Mouse (Mus musculus) thymus, postnatal 14 days (tissue): ENCODE measurements at regions not wholly inside any gene's neighbourhood (a gene's known extent, or its start where the extent isn't known, plus 50 kb on each side); places are given as distances from the start of the nearest gene placed in this dataset.
A peak's percentile ranks its signal among the peaks of the same experiment; 100 is the strongest.

Source experiments
- DNase-seq: peaks from one replicate; pipeline ENCODE4 v3.0.0; 2021

DNA sequence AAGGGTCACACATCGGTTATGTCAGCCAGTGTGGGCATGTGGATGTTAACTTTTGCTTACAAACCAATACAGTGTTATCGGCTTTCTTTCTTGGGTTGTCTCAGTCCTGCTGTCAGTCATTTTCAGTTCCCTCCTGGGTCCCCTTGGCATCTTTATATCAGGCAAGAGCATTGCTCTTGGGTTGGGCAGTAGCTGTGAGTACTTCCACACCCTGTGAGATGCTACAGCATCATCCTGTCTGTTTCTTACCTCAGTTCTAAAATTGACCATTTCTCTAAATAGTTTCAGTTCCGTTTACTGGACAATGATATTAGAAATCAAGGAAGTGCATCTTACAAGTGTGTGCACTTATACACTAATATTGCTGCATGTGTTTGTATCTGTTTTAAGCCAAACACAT is 104.9 kb upstream of the Sgk1 start:
- no peak for DNase-seq

DNA sequence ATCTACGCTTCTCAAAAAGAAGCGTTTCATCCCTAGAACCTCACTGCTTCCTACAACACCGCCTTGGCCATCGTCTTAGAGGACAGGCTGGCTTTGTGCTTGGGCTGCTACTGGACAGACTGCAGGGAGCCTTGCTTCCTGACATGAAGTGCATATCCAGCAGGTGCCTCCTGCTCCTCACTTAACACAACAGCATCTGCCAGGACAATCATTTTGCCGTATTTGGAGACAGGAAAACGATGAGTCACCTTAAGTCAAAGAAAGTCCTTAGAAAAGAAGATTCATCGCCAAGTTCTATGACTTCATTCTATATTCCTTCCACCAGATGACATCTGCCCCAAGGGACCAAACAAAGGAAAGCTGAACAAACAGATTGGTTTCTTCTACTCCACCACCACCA is 98.5 kb upstream of the Sgk1 start:
- DNase-seq: no peak

DNA sequence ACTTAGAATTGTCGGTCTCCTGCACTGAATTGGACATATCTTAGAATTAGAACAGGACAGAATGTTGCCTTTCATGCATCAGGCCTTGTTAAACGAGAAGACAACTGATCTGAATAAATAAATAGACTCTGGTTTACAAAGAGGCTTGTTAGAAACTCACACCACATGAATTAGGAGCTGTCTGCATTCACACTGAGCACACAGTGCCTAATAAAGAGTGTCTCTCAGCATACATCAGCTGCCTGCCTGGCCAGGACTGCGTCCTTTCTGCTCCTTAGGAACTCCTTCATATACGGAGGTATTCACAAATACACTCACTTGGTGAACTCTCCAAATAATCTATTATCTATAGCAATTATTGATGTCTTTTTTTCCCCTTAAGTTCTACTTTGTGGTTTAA is 96.9 kb upstream of the Sgk1 start:
- no peak for DNase-seq

DNA sequence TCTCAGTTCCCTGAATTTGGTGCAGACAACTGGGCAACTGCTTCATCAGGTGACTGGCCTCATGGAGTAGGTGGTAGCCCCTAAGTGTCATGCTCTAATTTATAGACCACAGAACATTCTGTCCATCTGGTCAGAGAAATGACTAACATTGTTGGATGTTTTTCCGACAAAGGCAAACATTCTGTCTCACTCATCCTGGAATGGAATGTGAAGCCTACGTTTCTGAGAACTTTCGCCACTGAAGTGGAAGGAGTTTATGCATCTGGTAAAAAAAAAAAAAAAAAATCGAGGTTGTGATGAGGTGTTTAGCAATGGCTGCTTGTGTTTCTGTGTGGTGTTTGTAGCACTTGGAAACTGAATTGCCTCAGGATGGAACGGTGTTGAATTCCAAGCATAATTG is 96.2 kb upstream of the Sgk1 start:
- DNase-seq: no peak

DNA sequence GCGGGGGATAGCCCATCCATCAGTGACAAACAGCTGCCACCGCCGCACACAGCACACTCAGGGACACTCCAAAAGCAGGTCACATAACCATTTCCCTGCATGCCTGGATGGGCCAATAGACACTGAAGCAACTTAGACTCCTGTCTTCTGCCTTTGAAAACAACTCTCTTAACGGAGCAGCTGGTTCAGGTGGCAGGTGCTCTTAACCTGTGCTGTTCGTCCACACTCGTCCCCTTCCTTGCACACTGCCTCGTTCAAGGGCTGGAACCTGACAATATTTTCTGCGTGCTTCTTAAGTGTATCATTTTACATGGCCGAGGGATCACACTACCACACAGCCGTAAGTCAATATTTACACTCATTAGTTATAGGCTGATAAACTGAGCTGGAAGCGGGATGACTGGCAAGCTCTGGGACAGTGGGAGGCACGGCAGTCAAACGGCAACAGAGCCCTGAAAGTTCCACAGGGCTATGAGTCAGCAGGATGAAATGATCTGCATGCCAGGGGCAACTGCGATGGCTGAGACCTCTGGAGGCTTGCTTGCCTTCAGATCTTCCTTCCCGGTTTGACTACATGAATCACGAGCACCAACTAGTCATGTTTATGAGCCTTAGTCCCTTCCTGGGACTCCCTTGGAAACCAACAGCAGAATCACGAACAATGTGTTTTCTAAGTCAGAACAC is 92.0 kb upstream of the Sgk1 start:
- DNase-seq: no peak

DNA sequence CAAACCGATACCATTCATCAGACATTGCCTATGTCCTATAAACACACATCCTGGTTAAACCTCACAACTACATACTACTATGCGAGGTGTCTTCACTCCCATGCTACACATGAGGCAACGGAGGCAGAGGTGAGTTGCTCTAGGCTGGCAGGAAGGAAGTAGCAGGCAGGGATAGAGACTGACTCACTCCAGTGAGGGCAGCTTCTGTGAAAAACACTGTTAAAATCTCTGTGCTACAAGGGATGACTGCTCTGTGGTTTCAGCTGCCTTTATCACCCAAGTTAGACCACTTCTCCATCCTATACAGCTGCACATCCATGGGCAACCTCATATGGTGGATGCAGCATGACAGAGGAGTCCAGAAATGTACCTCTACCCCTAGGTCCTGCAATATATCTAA is 91.0 kb upstream of the Sgk1 start:
- peak; percentile 42 for DNase-seq

DNA sequence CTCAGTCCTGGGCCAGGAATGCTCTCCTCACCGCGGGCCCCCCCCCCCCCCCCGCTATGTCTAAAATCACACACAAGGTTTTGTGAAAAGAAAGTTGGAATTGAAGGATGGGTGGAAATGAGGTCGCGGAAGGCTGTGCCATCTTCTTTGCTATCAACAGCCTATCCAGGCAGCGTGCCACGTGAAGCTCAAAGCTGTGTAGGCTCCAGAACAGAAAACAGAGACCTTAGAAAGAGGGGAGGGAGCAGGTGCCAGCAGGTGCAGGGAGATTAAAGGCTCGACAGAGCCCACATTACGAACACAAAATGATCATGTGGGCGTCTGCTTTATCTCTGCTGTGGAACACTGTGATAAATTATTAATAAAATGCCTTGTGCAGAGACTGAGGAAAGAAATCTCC is 89.6 kb upstream of the Sgk1 start:
- DNase-seq: peak; percentile 62

DNA sequence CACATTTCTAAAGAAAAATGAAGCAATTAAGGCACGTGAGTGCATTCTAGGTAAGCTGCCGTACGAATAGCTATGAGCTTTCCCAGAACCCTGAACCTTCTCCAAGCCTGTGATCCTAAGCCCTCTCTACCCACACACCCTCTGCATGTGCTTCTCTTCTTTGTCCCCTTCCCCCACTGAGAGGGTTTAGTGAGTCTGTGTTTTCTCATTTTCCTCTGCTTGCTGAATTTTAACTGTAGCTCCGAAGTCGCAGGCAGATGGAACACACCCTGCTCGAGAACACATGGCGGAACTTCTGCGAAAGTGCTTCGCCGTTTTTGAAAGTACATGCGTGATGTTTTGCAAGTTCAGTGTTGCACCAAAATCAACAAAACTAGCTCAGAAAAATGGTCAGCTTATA is 88.3 kb upstream of the Sgk1 start:
- DNase-seq: no peak

DNA sequence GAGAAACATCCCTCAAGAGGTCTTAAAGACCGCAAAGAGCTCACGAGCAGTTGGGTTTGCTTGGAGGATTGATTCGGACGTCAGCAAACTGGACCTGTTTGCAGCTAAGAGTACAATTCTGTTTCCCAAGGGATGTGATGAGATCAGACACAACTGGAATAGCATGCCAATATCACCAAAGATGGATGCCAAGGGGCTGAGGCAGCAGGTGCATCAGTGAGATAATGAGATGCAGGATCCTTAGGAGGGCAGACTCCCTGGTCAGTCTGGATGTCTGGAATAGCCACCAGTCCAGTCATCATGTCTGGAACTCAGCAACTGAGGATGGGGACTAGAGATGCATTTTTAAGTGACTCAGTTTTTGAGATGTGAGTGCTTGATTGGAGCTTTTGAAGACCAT is 85.6 kb upstream of the Sgk1 start:
- DNase-seq: no peak

DNA sequence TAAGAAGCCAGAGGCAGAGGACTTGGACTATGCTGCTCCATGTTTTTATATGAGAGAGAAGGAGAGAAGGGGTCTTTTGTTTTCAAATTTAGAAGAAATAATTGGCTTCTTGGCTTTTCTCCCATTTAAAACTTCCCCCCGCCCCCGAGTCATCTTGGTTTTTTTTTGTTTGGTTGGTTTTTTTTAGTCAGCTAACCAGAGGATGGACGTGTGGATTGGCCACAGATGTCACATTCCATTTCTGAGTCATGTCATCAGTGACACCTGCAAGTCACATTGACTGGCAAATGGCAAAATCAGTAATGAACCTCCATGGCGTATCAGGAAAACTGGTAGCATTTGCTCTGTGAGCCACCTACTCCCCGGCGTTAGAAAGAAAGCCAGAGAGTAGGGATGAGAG is 83.9 kb upstream of the Sgk1 start:
- no peak for DNase-seq

DNA sequence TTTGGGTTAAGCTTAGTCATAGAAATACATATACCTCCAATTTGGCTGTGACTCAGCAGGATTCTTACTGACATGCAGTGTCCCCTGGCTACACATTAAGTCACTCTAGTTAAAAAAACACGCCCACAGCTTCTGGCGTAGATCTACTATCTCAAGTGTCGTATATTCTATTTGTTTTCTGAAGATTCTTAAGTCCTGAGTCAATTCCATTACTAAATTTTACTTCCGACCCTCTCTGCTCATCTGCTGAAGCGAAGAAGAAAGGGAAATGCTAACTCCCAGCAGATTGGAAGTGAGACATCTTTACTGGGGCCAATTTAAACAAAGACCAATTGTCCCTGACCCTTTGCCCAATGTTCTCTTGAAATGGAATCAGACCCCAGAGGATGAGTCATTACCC is 80.4 kb upstream of the Sgk1 start:
- DNase-seq: no peak

DNA sequence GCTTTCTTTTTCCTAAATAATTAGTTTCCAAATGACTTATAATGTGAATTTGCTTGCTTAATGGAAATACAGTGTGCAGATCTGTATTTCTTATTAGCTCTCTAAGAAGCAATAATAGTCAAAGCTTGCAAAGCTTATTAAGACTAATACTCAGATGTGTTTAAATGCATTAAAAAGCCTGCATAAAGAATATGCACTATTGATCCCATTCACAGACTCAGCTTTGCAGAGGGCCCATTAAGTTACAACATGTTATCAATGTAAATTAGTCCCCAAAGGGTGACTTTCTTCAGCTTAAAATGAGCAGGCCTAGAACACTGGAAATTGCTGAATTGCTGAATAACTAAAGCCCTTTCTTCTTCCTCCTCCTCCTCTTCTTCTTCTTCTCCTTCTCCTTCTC is 78.8 kb upstream of the Sgk1 start:
- DNase-seq: no peak

DNA sequence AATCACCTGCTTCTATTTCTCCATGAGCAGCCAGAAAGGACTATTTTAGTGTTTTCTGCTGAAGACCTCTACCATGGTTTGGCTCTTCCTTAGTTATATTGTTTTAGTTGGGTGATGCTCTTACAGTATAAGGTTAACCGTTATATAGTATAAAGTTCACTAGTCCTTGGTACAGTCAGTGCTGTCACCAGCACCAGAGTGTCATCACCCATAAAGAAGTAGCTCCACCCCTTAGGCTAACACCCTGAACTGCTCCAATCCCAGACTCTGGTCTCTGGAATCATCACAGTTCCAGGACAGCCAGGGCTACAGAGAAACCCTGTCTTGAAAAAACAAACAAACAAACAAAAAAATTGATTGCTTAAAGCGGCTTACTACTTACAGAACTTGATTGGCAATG is 77.2 kb upstream of the Sgk1 start:
- DNase-seq: no peak

DNA sequence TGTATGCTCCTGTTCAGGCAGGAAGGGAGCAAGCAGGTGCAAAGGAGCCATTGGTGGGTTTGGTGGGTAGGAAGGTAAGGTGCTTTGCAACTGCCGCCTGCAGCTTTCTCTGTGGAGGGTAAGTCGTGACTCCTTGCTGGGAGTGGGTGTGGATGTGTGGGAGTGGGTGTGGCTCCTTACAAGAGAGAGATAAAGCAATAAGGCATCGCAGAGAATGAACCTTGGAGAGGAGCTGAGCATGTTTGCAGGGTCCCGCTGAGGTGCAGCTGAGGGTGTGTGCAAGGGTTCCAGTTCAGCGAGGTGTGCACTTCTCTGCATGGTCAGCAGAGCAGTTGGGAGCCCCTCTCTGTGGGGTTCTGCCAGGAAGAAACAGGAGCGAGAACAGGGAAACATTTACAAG is 76.4 kb upstream of the Sgk1 start:
- peak; percentile 37 for DNase-seq

DNA sequence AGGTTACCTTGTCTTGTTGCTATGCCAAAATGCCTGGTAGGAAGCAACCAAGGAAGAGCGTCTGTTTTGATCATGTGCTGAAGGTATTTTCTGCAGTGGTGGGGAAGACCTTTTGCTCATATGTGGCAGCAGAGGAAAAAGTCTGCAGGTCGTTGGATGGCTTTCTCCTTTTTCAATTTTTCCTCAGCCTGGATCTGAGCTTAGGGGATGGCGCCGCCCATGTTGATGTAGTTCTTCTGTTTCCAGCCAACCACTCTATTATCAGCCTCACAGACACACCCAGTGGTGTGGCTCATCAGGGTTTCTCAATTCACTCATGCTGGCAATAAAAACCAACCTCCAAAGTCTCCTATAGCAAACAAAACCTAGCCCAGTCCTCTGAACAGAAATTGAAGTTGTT is 75.3 kb upstream of the Sgk1 start:
- no peak for DNase-seq

DNA sequence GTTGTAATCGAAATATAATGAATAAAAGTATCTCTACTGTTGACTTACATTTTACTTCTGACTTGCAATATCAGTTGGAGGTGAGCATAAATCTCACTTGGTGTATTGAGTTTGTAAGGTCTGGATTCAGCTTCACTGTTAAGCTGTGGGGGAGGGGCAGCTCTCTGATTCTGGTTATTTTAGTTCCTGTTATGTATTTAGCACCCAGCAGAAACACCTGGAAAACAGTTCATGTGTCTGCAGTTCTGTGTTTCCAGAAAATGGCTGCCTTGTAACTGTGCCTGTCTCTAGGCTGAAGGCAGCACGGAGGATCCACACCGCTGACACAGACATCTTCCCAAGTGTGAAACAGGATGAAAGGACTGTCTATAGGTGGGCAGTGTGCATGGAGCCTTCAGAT is 62.3 kb upstream of the Sgk1 start:
- DNase-seq: peak; percentile 37

DNA sequence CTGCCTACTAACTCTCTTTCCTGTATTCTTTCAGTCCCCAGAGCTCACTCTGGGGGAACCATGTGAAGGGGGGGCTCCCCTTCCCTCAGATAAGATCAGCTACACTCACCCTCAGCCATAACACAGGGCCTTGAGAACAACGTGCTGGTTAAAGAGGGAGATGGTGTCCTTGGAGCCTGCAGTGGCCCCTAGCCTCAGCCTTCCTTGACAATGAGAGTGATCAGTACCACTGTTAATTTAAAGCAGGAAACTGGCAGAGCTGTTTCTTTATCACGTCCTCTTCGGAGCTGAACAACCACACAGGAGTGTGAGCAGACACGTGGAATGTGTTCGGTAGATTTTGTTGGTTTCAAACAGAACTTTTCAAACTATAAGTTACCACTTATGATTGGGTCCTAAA is 60.6 kb upstream of the Sgk1 start:
- no peak for DNase-seq

DNA sequence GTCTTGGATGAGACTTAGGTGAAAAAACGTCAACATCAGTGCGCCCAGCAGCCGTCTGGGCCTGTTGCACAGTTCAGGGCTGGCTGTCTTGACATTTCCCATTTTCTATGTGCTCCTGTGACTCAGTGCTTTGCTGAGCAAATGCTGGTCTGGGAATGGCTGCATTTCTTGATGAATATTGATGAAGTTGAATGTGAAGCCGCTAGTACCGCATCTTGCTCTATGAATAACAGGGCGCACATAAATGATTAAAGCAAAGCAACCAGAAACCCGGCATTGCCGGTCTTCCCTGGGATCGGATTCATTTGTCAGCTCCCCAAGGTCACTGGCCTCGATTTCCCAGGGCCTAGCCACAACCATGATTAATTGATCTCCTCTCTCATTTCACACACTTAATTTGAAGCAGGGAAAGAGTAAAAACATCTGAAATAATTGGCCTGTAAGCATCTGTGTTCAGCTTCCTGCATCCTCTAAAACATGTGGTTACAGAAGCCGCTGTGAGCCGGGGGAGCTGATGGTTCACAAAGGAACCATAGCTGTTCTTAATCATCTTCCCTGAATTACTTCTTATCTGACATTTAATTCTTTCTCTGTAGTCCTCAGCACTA is 57.5 kb upstream of the Sgk1 start:
- peak; percentile 14 for DNase-seq

DNA sequence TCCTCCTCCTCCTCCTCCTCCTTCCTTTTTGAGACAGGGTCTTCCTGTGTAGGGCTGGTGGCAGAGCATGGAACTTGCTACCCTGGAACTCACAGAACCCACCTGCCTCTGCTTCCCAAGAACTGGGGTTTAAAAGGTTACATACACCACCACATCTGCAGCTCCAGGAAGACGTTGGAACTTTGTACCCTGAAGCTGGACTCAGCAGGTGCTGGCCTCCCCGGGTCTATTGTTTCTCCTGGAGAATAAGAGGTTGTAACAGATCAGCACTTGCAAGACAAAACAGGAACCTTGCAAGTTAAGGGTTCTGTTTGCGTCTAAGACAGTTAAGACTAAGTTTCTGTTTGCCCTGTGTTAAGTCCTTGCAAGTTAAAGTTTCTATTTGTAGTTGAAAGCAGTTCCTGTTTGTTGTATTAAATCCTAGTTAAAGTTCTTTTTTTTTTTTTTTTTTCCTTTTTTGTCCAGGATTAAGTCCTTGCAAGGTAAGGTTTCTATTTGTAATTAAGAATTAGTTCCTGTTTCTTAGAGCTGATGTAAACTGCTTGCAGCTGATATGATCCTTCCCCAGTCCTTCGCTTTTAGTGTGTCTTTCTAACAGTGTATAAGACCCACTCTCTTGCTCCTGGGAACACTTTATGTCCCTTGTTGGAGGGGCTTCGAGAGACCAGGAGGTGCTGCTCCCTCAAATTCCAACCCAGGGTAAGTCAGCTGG is 55.0 kb upstream of the Sgk1 start:
- peak; percentile 16 for DNase-seq

DNA sequence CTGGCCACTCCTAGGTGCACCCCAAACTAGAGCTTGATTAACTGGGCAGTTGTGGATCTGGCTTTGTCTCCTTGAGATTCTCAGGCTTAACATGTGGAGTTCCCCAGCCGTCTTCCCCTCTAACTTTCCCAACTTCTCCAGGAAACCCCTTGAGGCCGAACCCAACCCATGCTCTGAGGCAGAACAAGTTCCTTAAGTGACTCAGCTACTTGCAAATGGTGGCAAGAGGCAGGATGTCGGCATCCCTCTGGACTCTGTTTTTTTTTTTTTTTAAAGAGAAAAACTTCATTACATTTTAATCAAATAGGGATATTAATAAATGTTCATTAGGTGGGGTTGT is 54.5 kb upstream of the Sgk1 start:
- no peak for DNase-seq

DNA sequence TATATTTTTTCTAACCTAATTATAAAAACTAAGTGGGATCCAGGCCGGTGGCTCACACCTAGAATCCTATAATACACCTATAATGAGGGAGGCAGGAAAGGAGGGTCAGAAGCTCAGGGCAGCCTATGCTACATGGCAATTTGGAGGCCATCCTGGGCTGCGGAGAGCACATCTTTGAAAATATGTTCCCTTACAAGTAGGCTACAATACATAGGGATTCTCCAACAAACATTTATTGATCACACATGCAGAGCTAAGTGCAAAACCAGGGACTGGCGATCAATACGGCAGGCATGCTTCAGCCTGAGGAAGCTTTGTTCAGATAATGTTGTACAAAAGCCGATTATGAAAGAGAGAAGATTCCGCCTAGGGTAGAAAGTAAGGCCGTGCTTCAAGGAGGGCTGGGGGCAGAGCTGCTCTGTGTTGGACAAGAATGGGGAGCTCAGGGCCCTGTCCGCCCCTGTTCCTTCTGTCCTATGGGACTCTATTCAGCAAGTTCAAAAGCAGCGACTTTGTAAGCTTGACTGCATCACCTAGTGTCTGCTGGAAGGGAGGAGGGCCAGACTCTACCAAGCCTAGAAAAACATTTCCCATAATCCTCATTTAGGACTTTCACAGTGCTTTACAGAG is 53.4 kb upstream of the Sgk1 start:
- DNase-seq: no peak

DNA sequence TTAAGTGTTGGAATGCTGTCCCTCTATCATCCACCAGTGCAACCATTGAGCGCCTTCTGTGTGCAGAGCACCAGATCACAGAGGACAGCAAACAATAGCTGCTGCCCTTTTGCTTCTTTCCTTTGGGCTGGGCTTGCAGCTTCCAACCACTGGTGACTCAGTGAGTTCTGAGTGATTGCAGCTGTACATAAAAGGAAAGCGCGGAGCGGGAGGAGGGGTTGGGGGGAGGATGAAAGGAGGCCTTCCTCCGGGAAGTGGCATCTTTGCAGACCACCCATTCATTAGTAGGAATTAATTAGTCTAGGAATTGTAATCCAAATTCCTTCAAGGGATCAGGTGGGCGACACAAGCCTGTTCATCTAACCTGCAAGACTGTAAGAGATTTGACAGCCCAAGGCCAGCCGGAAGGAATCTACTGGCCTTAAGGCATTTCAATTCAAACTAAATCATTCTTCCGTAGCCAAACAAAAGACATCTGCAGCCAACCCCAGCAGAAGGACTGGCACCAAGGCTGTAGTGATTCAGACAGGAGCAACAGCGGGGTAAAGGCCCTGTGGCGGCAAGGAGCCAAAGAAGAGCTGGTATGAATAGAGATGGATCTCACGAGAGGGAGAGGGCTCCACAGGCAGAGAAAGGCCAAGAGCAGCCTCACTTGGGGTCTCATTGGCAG is 52.8 kb upstream of the Sgk1 start:
- no peak for DNase-seq

DNA sequence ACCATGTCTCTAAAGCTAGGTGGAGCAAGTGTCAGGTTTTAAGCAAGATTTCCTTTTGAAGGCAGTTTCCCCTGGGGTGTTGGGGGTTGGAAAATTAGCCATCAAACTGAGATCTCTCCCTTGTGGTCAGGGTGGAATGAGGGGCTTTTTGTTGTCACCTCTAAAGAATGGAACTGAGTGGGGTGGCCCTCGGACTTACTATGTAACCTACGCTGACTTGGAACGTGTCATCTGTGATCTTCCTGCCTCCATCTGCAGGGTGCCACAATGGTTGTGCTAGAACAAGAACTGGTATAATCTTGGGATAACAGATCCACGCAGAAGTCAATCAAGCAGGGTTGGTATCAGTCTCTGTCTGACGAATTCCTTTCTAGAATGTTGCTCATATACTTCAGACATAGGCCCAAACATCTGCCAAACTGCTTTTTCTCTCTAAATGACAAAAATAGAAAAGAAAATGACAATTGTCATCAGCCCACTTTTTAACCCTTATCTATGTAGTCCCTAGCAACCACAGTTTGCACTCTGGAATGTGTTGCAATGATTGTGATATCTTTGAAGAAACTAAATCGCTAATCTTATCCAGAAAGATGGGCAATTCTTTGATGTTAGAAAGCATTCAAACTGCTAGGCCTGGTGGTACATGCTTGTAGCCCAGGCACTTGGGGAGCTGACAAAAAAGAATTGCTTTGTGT is 50.8 kb upstream of the Sgk1 start:
- DNase-seq: no peak
